Mouse (Mus musculus) thymus, adult 2 months (tissue): ENCODE data around the gene Rtkn.

Source experiments
- CTCF ChIP-seq: fragments of 200-500 bp; IDR thresholded peaks from 2 replicates; pipeline ENCODE4 v1.5.1; 2012; ENCODE audit warnings: mild to moderate bottlenecking, control low read depth, low read length, moderate library complexity, borderline replicate concordance; ENCODE audit not compliant: control insufficient read depth, poor library complexity, insufficient read depth; ENCODE audit errors: extremely low read depth
- POLR2A ChIP-seq: fragments of 200-500 bp; IDR thresholded peaks from 2 replicates; pipeline ENCODE4 v1.6.1; 2012; ENCODE audit warnings: mild to moderate bottlenecking, low read length, control low read depth, moderate library complexity; ENCODE audit not compliant: control insufficient read depth, poor library complexity, insufficient read depth; ENCODE audit errors: extremely low read depth

GRCm38 (mm10) chr6:83151721-83152120, 16.5 kb downstream of the Rtkn start:
- no peak for TF ChIP-seq CTCF
- no peak for TF ChIP-seq POLR2A
